Mouse (Mus musculus) skeletal muscle tissue, adult 2 months (tissue): Measurements from ENCODE around the gene Tab2.

Source experiments
- DNase-seq: peaks from one replicate; pipeline ENCODE4 v3.0.0-alpha.2; 2012; ENCODE audit warnings: low read depth, low spot score

The Tab2 gene

DNA sequence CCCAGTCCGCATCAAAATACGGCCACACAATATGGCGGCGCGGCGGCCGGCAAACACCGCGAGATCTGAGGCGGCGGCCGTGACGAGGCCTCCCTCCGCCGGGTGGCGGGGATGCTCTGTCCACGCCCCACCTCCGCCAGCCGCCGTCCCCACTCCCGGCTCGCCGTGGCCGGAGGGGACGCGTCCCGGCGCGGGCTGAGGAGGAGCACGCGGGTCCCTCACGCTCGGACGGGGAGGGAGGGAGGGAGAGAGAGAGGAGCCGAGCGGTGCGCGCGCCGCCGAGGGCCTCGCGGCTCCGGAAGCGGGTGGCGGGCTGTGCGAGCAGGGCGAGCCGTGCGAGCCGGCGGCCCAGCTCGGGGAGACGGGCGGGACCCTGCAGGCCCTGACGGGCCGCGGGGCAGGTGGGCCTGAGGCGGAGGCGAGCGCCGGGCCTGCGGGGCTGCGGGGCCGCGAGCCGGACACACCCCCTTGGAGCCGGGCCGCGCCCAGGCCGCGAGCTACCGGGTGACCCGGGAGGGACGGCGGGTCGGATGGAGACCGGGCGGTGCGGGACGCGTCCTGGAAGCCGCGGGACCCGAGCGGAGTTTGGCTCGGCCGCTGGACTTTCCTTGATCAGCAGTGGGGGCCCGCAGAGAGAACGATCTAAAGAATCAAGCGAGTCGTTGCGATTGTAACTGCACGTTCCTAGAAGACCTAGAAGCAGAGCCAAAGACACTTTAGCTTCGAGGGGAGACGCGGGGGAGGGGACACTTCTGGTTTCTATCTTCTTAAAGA is at the start of gene Tab2:
TSS of gene Tab2 (minus strand) at position 3 of the 774 bp plus-strand sequence.
- peak; percentile 86 for DNase-seq

- DNase-seq: no peak
Observed at GRCm38 (mm10) chr10:7992258-7992919, 36.4 kb upstream of the Tab2 start.

GRCm38 (mm10) chr10:7991596-7991995 is 35.6 kb upstream of the Tab2 start:
- DNase-seq: no peak

GRCm38 (mm10) chr10:7987521-7987920 is 31.5 kb upstream of the Tab2 start:
- DNase-seq: no peak

GRCm38 (mm10) chr10:7976462-7976861 is 20.4 kb upstream of the Tab2 start:
- DNase-seq: no peak

DNA sequence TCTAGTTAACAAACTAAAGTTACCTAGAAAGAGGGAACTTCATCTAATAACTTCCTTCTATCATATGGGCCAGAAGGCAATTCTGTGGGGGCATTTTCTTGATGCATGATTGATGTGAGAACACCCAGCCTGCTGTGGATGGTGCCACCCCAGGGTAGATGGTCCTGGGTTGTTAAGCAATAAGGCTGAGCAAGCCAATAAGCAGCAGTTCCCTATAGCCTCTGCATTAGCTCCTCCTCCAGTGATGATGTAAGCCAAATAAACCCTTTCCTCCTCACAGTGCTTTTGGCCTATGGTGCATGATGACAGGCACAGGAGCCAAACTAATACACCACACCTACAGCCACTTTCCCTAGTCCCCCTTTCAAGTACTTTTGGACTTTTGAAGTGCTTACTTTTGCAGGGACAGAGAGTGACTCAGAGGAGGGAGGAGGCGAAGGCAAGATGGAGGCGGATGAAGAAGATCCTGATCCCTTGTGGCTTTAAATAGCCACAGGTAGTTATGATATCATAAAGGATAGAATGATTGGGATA is 12.8 kb upstream of the Tab2 start:
- no peak for DNase-seq

DNA sequence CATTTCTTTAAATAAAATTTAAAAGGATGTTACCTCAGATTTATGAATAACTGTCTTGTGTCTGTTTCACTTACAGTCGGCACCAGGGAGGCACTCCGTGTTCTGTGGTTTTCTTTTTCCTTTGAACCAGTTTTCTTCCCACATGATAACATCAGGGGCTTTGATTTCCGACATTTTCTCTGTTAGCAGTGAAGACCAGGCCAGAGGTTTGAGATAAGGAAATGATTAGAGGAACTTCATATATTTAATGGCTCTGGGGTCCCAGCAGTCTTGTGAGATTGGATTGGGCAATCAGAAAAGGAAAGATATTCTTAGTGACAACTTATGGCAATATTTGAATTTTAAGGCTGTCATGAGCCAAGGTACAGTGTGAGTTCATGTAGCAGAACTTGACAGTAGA is 11.1 kb upstream of the Tab2 start:
- no peak for DNase-seq

DNA sequence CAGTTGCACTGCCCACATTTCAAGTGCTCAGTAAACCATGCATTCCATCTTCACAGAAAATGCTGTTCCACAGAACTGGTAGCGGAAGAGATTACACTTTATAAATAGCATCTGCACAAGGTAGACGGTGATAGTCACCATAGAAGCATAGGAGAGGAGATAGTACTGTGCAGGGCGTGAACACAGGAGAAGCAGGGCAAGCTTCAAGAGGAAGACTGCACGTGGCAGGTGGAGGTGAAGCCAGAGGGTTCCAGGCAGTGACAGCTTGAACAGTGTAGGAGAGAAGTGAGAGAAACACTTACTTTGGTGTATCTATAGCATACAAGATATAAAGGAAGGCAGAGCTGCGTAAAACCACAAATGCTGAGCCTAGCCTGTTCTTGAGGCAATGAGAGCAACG is 3.0 kb upstream of the Tab2 start:
- DNase-seq: no peak

- no peak for DNase-seq
Observed at GRCm38 (mm10) chr10:7955634-7956121, 352 bp downstream of the Tab2 start.

DNA sequence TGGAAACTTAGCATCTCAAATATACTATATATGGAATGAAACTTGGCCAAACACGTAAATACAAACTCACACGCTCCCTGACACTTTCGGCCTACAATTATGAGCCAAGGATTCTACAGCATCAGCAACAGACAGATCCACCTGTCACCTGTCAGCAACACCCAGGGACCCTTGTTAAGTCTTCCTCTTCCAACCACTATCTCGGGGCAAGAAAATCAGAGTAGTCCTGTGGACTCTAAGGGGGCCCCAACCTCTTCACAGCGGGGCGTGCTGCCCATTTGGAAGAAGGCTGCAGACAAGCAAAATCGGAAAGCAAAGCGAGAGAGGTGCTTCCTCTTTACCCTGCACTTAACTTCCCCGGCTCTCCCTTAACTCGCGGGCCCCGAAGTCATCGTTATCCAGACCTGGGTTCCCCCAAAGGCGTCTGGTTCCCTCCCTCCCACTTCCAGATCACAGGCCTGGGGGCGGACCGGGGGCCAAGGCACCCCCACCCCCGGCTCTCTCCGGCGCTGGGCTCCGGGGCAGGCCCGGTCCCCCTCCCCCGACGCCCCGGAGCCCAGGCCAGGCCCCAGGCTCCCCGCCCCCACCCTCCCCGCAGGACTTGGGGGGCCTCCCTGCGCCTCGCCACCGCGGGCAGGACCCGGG is 919 bp downstream of the Tab2 start:
- DNase-seq: no peak

- DNase-seq: no peak
Observed at GRCm38 (mm10) chr10:7954627-7954988, 1.4 kb downstream of the Tab2 start.

- no peak for DNase-seq
Observed at GRCm38 (mm10) chr10:7943006-7943405, 13.0 kb downstream of the Tab2 start.

DNA sequence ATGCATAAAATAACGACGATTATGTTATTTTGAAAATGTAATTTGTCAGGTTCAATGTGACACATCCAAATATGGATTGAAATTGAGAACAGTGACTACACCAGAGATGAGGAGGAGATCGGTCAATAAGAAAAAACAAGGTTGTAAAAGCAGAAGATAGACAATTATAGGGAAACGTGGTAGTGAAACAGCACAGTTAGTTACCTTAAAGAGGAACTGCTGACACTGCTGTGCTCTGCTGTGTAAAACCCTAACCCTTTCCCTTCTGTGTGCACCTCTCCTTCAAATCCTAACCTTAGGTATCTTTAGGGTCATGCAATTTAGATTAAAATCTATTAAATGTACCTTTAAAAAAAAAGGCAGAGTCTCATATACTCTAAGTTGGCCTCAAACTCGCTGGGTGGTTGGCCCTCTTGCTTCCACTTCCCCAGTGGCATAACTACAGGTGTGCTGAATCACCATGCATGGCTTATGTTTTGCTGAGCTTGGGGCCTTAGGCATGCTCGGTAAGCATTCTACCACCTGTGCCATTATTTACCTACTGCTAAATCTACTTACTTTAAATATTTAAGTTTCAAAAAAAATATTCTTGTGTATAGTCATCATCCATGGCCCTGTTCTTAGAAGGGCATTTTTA is 19.4 kb downstream of the Tab2 start:
- no peak for DNase-seq

- DNase-seq: no peak
Observed at GRCm38 (mm10) chr10:7932958-7933357, 23.1 kb downstream of the Tab2 start.

GRCm38 (mm10) chr10:7928996-7929395 is 27.0 kb downstream of the Tab2 start:
- no peak for DNase-seq

DNA sequence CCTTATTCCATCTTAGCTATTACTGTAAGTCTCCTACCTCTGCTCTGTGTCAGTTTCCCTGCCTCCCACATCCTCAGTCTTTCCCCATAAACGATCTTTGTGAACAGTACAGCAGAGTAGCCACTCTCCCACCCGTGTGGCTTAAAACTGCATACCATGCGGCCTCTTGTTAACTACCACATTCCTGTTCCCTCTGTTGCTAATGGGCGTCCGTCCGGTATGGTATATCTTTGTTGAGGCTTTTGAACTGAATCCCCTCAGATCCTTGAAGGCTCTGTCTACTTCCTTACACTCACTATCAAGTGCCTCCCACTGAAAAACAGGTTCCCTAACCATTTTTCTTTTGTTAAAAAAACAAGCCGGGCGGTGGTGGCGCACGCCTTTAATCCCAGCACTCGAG is 30.5 kb downstream of the Tab2 start:
- DNase-seq: no peak

GRCm38 (mm10) chr10:7923433-7923832 is 32.6 kb downstream of the Tab2 start:
- DNase-seq: no peak

GRCm38 (mm10) chr10:7911268-7911667 is 44.8 kb downstream of the Tab2 start:
- no peak for DNase-seq

DNA sequence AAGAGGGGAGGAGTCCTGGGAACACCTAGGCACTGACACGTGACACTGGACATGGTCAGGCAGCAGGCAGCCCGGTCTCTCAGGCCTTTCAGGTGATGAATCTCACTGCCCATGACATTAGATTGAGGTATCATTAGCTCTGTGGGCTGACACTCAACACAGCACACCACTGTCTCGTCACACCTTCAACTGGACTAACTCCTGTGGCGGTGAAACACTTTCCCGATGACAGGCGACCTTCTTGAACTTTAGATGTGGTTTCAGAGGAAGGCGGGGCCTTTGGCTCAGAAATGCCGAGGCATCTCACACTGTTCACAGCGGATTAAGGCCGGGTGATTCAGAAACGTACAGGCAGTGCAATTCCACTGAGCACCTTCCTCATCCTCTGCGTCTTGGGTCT is 48.9 kb downstream of the Tab2 start:
- no peak for DNase-seq

DNA sequence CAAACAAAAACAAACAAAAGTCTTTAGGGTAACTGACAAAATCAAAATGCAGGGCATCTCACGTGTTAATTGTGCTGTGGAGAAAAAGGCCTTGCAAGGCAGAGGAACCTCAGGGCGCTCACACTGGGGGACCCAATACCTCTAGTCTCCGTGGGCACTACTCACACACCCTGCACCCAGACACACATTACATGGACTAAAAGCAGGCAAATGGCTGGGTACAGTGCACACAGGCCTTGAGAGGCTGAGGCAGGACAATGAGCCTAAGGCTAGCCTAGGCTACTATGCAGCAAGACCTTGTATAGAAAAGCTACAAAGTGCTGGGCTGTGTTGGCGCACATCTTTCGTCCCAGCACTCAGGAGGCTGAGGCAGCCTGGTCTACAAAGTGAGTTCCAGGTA is 51.9 kb downstream of the Tab2 start:
- no peak for DNase-seq

DNA sequence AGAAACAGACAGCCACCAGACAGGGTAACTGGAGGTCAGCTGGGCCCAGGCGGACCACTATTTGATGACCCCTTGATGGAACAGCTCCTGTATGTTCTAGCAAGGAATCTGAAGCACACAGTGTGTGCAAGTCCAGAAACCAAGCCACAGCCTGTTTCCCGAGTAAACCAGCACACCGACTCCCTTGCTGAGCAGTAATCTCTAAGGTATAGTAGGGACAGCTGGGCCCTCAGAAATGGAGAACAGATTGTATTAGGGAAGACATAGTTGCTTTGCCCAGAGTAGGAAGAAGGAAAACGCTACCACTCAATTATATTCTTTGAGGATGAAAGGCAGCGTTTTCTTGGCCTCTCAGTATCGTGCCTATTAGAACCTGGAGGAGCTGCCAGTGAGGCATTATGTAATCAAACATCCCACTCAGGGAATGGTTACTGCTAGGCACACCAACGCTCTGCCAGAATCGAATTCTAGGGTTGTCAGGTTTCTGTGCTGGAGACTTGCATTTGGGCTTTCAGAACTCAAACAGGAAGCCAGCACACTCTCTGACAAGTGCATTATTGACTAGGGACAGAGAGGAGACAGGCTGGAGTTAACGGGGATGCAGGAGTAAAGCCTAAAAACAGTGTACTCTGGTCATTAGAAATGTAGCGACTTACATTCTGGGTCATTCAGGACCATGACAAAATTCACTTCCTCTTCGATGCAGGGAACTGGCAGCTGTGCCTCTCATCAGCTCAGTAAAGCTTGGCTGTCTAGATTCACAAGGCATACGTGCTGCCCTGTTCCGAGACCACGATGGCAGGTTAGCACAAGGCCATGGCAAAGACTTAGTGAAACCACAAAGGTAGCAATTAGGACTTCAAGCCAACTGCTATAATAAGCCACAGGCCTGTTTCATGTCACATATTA is 55.1 kb downstream of the Tab2 start:
- DNase-seq: no peak
